Mouse (Mus musculus): ENCODE data around the gene Gm5767.
A peak's percentile ranks its signal among the peaks of the same experiment; 100 is the strongest.

Gene Gm5767

GRCm38 (mm10) chr16:8670041-8671035 is 10.2 kb upstream of the Gm5767 start:
- no peak for DNase-seq

- DNase-seq: peak; percentile 83
Measured at GRCm38 (mm10) chr16:8671551-8672349, 8.8 kb upstream of the Gm5767 start, which contains the start of gene Carhsp1. Gene Carhsp1 (minus strand): TSS chr16:8672155.

- DNase-seq: no peak
Measured at GRCm38 (mm10) chr16:8672350-8672687, 8.3 kb upstream of the Gm5767 start.

GRCm38 (mm10) chr16:8672811-8673210 is 7.8 kb upstream of the Gm5767 start:
- DNase-seq: no peak

GRCm38 (mm10) chr16:8673343-8673742 is 7.2 kb upstream of the Gm5767 start:
- no peak for DNase-seq

- peak; percentile 52 for DNase-seq
Measured at GRCm38 (mm10) chr16:8674165-8674564, 6.4 kb upstream of the Gm5767 start.

GRCm38 (mm10) chr16:8675559-8675958 is 5.0 kb upstream of the Gm5767 start:
- DNase-seq: no peak

- DNase-seq: no peak
Measured at GRCm38 (mm10) chr16:8676228-8676627, 4.3 kb upstream of the Gm5767 start.

GRCm38 (mm10) chr16:8676800-8677199 is 3.8 kb upstream of the Gm5767 start:
- DNase-seq: peak; percentile 61

- no peak for DNase-seq
Measured at GRCm38 (mm10) chr16:8678035-8678434, 2.5 kb upstream of the Gm5767 start.

- DNase-seq: no peak
Measured at GRCm38 (mm10) chr16:8678676-8679075, 1.9 kb upstream of the Gm5767 start.

GRCm38 (mm10) chr16:8679780-8680179 is 790 bp upstream of the Gm5767 start:
- no peak for DNase-seq

GRCm38 (mm10) chr16:8685087-8685486 is 4.5 kb downstream of the Gm5767 start:
- no peak for DNase-seq

GRCm38 (mm10) chr16:8686121-8686870 is 5.7 kb downstream of the Gm5767 start:
- peak; percentile 77 for DNase-seq

GRCm38 (mm10) chr16:8686871-8687535 is 6.4 kb downstream of the Gm5767 start:
- DNase-seq: no peak

GRCm38 (mm10) chr16:8687559-8688112 is 7.1 kb downstream of the Gm5767 start:
- DNase-seq: no peak

GRCm38 (mm10) chr16:8689979-8690656 is 9.5 kb downstream of the Gm5767 start:
- peak; percentile 56 for DNase-seq

GRCm38 (mm10) chr16:8691206-8691605 is 10.6 kb downstream of the Gm5767 start:
- DNase-seq: no peak

- no peak for DNase-seq
Measured at GRCm38 (mm10) chr16:8699556-8699955, 19.0 kb downstream of the Gm5767 start.

- no peak for DNase-seq
Measured at GRCm38 (mm10) chr16:8700586-8700985, 20.0 kb downstream of the Gm5767 start.

- no peak for DNase-seq
Measured at GRCm38 (mm10) chr16:8711998-8712397, 31.4 kb downstream of the Gm5767 start.
